Mouse (Mus musculus) E14TG2a.4 (cell line): Measurements from ENCODE around the gene Rnf215.

ENCODE experiments used
- CTCF ChIP-seq: conservative IDR thresholded peaks from 2 replicates; pipeline ENCODE4 v1.5.1; 2014; ENCODE audit warnings: low read length
- NANOG ChIP-seq: IDR thresholded peaks from 2 replicates; pipeline ENCODE4 v1.6.1; 2014; ENCODE audit warnings: borderline replicate concordance, low read length, mixed read lengths

DNA sequence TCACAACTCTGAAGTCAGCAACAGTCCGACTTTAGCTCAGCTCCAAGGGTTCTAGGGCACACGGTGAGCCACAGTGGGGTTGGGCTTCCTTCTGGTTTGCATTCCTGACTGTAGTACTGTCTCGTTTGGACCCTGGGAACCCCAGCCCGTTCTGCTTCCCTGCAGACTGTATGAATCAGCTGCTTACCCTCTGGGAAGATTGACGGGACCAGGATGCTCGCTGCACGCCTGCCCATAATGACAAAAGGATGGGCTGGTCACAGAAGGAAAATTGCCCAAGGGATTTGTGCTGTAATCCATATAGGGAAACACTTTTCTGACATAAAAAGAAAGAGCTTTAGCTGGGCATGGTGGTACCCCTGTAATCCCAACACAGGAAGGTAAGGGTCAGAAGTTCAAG is 36.2 kb upstream of the Rnf215 start:
- TF ChIP-seq CTCF (no peak), NANOG (no peak)
